In the genomic region with DNA sequence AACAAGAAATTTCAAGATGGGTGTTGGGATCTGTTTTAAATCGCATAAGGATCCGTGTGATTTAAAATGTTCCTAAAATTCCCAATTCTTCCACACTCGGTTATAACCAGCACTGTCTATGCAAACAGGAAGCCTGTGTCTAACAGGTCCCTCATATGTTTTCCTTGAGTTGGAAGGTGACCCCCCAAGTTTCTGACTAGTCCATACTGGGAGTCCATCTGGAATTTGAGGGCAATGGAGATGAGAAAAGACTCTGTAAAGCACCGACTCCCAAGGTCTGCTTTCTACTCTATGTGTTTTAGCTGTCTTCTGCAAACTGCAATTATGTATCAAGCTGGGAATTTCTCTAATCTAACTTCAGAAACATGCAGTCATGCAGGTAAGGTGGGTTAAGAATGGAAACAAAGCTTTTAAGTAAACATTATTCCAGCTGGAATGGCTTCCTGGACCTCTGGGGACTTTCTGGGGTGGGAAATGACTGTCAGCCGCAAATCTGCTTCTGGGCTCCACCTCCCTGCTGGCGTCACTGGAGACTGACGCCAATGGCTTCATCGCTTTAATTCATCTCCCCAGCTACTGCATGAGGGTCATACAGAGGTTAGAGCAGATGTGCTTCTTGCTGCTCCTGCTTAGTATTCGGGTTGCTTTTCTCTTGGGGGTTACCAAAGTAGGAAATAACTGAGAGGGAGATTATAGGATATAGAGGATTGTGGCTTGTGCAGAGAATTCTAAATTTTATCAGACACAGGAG, we compare ENCODE assay signal across 7 mouse cellular contexts. TPM values are rescaled to one million over a fixed set of nuclear protein-coding genes. Genes with fewer than 3 reads are reported as not detected.
DNase-seq lines count a peak whose midpoint lies in the region; ATAC-seq and TF ChIP-seq lines count a peak whose summit lies in the region.

No protein-coding gene starts in this region.

- no peak for TF ChIP-seq EP300 in stomach, postnatal 0 days (optimal IDR thresholded peaks at IDR 0.05)

- intact Hi-C loops in heart, postnatal 10 days (cut with DNase I) = no loop called here

- H3K4me3 ChIP-seq in embryonic facial prominence, embryonic 15.5 days (replicated peaks) = no peak overlapping the region
- no peak overlapping the region for H3K4me3 ChIP-seq in stomach, postnatal 0 days (ENCODE audit: low read depth, low read length)

- H3K27me3 ChIP-seq in embryonic facial prominence, embryonic 15.5 days = no peaks in the 10 kb centered on the region
- H3K27me3 ChIP-seq in stomach, postnatal 0 days (ENCODE audit: control insufficient read depth, insufficient read depth, low read length) = no peaks in the 10 kb centered on the region

- WGBS in embryonic facial prominence, embryonic 15.5 days = 22% methylated on average over 9 of the region's 9 CpGs
- WGBS in stomach, postnatal 0 days = 23% methylated on average over 9 of the region's 9 CpGs

- no peak overlapping the region for H3K27ac ChIP-seq in embryonic facial prominence, embryonic 15.5 days (replicated peaks)
- no peak overlapping the region for H3K27ac ChIP-seq in stomach, postnatal 0 days (replicated peaks)

- TF ChIP-seq CTCF in stomach, postnatal 0 days (IDR thresholded peaks at IDR 0.05; ENCODE audit: low read depth) = no peak

- ATAC-seq in embryonic facial prominence, embryonic 15.5 days (ENCODE audit: insufficient number of reproducible peaks, low FRiP score, low TSS enrichment, low read depth) = 0 out of 2 replicates have a peak, but pooled peaks have one; percentile 47
- no peak for ATAC-seq in stomach, postnatal 0 days (ENCODE audit: low FRiP score, low TSS enrichment)
- no peak for ATAC-seq in megakaryocyte progenitor cell, adult 5-6 weeks (replicated peaks; ENCODE audit: poor library complexity)

- peak; percentile 48 for DNase-seq in brain, adult 2 months (ENCODE audit: low read depth, low spot score)
- DNase-seq in heart, postnatal 10 days = peak; percentile 68 to 71
- peak; percentile 19 to 35 for DNase-seq in lung, postnatal 4 days
- DNase-seq in stomach, postnatal 0 days (ENCODE audit: low spot score) = peak; percentile 23
- no peak for DNase-seq in layer of hippocampus, postnatal 10 days (ENCODE audit: low spot score in 2 of 2)

- H3K4me2 ChIP-seq in embryonic facial prominence, embryonic 15.5 days (replicated peaks) = no peak overlapping the region
- no peak overlapping the region for H3K4me2 ChIP-seq in stomach, postnatal 0 days (replicated peaks; ENCODE audit: low read depth)

- H3K36me3 ChIP-seq in embryonic facial prominence, embryonic 15.5 days = no peaks in the 10 kb centered on the region
- H3K36me3 ChIP-seq in stomach, postnatal 0 days (ENCODE audit: control insufficient read depth, insufficient read depth, low read length) = no peaks in the 10 kb centered on the region

- H3K9ac ChIP-seq in embryonic facial prominence, embryonic 15.5 days = no peak overlapping the region
- no peak overlapping the region for H3K9ac ChIP-seq in stomach, postnatal 0 days (ENCODE audit: low read length)

- H3K4me1 ChIP-seq in embryonic facial prominence, embryonic 15.5 days = peaks cover 13% of the 10 kb centered on the region
- H3K4me1 ChIP-seq in stomach, postnatal 0 days (replicated peaks; ENCODE audit: control insufficient read depth, insufficient read depth) = no peaks in the 10 kb centered on the region

- no peaks in the 10 kb centered on the region for H3K9me3 ChIP-seq in embryonic facial prominence, embryonic 15.5 days (replicated peaks)
- no peaks in the 10 kb centered on the region for H3K9me3 ChIP-seq in stomach, postnatal 0 days (ENCODE audit: control insufficient read depth, low read length)

RNA-seq across cellular contexts. Expression of gene Fam163a, which starts 25.7 kb away (rescaled TPM):
- 0.32 and 0.43 TPM in 2 replicates for polyA plus RNA-seq in embryonic facial prominence, embryonic 15.5 days (2015; fragmentation: Nextera tagmentation; extraction: Ambion mirVana)
- total RNA-seq in heart, postnatal 10 days (2021) = under 1 TPM; 0.17 TPM
- 1.2 and 1.5 TPM in 2 replicates for polyA plus RNA-seq in stomach, postnatal 0 days (2015; fragmentation: Nextera tagmentation; extraction: Ambion mirVana)
- 10 to 100 TPM; 29.0 to 35.8 TPM for total RNA-seq in layer of hippocampus, postnatal 10 days (2021)
- not detected in 2 replicates for total RNA-seq in megakaryocyte progenitor cell, adult 5-6 weeks (2015)
- not detected in 2 replicates for total RNA-seq in megakaryocyte progenitor cell, adult 5-6 weeks (2017)

Comparison
In these comparisons a context has a peak if more than half of its experiments do, and no peak if none do; other contexts are left out.
1. DNase-seq: peak in brain, adult 2 months (single experiment), heart, postnatal 10 days (2 of 2), lung, postnatal 4 days (2 of 2) and stomach, postnatal 0 days (single experiment); none in layer of hippocampus, postnatal 10 days (0 of 2).
2. RNA of gene Fam163a, which starts 25.7 kb away (total RNA-seq): 29.0 to 35.8 TPM in layer of hippocampus, postnatal 10 days; 0.17 TPM in heart, postnatal 10 days and not detected in megakaryocyte progenitor cell, adult 5-6 weeks; every median in the first group is over 10 times any median in the second.